Mouse (Mus musculus) duodenum, adult 2 months (tissue): ENCODE measurements around the gene Abhd10. TPM values are rescaled to one million over a fixed set of nuclear protein-coding genes. Genes with fewer than 3 reads are reported as not detected.

Experiments used
- polyA plus RNA-seq: library from polyadenylated mRNA; depleted of rRNA; stranded (reverse); fragments of >200 nt; gene quantifications from 2 replicates; pipeline ENCODE4 v1.2.3, GENCODE M21; 2012; ENCODE audit warnings: low replicate concordance; rRNA removed

Gene Abhd10
- 2.0 TPM in 2 replicates for polyA plus RNA-seq

DNA sequence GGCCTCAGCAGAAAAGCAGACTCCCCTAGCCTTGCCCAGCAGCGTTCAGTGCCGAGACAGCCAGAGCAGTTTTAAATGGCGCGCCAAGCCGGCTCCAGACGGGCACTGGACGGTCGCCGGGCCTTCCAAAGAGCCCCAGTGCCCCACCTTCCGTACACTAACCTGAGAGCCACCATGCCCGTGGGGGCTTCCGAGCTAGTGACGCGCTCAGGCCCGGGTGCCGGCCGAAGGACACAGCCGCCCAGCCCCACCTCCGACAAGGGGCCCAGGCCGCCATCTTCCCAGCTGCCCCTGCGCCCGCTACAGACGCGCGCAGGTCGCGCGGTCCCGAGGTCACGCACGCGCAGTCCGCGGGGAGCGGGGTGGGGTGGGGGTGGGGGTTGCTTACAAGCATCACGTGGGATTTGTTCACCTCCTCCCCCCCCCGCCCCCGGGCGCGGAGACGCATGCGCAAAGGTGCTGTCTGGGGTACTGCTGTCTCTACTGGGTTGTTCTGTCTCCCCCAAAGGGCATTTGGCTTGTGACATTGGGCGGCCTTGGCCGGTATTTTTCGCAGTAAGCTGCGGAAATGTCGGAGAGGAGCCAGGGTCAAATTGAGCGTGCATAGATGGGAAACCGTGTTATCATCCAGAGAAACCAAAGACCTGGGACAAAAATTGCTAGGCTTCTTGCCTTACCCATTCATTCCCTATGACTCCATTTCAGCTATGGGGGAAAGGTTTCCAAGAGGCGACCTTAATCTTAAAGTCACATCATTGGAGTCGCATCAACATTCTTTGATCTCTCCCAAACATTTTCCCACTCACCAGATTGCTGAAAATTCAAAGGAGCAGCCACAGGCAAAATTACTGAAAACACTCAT, at the start of gene Abhd10:
TSS of gene Abhd10 (minus strand) at position 341 of the 862 bp plus-strand sequence.

DNA sequence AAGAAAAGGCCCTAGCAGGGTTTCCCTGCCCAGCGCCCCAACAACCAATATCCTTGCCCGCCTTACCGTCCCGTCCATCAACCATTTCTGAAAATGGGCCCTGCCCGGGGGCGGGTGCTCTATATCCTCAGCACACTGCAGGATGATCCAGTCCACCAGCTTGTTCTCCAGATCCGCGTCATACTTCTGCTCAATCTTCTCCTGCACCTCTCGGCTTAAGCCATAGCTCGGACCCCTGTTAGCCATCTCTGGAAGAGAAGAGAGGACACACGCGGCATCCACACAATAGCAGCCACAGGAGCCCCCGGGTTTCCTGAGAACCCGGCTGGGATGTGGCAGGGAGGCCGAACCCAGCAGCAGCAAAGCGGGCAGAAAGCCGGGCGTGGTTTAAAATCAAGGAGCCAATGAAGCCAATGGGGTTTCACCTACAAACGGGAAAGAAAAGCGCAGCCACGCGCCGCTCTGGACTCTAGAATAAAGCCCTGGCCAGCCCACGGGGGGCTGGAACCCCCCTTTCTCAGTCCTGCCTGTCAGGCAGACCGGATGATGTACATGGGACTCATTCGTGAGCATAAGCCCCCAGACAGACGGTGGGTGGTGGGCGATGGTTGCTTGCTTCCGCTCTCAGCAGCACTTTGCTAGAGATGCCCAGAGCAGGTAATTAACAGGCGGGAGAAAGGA, 18.6 kb downstream of the Abhd10 start, which contains the start of gene Tagln3:
TSS of gene Tagln3 (minus strand) at position 548 of the 681 bp plus-strand sequence.

DNA sequence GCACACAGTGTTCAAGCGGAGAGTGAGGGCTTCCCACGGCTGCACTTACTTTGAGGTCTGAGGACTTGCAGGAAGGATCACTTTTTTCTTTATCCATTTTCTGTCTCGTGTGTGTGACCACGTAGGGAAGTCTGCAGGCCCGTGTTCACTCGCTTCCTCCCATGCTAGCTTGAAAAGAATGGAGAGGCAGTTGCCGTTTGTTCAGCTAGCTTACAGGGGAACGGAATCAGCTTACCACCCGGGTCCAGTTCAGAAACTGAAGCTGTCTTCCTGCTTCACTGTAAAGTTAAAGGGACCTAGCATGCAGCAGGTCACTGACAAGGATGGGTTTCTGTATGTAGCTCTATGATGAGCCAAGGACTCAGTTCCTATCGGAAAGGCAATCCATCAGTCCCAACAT, 49.2 kb downstream of the Abhd10 start, which contains the start of gene Tmprss7:
TSS of gene Tmprss7 (minus strand) at position 101 of the 400 bp plus-strand sequence.

Other genes with a start within 250 kb of the Abhd10 start
- 0.46 and 0.88 TPM in 2 replicates for gene Gm609, start 250.0 kb downstream of the Abhd10 start, polyA plus RNA-seq
- gene Gm17783, start 210.9 kb downstream of the Abhd10 start, polyA plus RNA-seq: 0.39 and 1.3 TPM in 2 replicates
- not detected in 2 replicates for gene Slc9c1, start 207.6 kb downstream of the Abhd10 start, polyA plus RNA-seq
- 0.08 TPM in 1 of 2 replicates, not detected in the other for gene Gcsam, start 132.6 kb downstream of the Abhd10 start, polyA plus RNA-seq
- 0.82 and 1.8 TPM in 2 replicates for gene BC016579, start 88.9 kb downstream of the Abhd10 start, polyA plus RNA-seq
- gene Tmprss7, start 49.3 kb downstream of the Abhd10 start, polyA plus RNA-seq: 0.05 and 0.17 TPM in 2 replicates
- gene Tagln3, start 18.3 kb downstream of the Abhd10 start, polyA plus RNA-seq: 0.55 and 0.58 TPM in 2 replicates
- 0.70 and 2.9 TPM in 2 replicates for gene Phldb2, start 210.6 kb upstream of the Abhd10 start, polyA plus RNA-seq